Mouse (Mus musculus) granulocyte monocyte progenitor cell, adult 5-6 weeks (primary cell): ENCODE data around the gene Vps35l. TPM values are rescaled to one million over a fixed set of nuclear protein-coding genes. Genes with fewer than 3 reads are reported as not detected.

Experiments used
- ATAC-seq: replicated peaks from 2 replicates; pipeline ENCODE4 v1.8.0; 2016; ENCODE audit warnings: mild to moderate bottlenecking, moderate TSS enrichment, inconsistent platforms; ENCODE audit not compliant: poor library complexity, severe bottlenecking
- total RNA-seq, 2 experiments: library from RNA; stranded (forward) in 1 of 2; stranded (reverse) in 1 of 2; fragments of 200-712, 200-1000 nt in 1 of 2; fragments of >200 nt in 1 of 2; fragmentation: Nextera tagmentation in 1 of 2; gene quantifications; 2 replicates each; pipeline ENCODE4 v1.2.3; 2014 to 2017

Gene Vps35l
- total RNA-seq, 2 experiments from 2014 or later = 57.0 to 76.4 TPM

GRCm38 (mm10) chr7:118731781-118732180 lies 8.2 kb upstream of the Vps35l start:
- ATAC-seq = no peak

- ATAC-seq = no peak
These were observed 6.8 kb upstream of the Vps35l start for GRCm38 (mm10) chr7:118733225-118733624.

GRCm38 (mm10) chr7:118738730-118739129 lies 1.3 kb upstream of the Vps35l start:
- no peak for ATAC-seq

GRCm38 (mm10) chr7:118740532-118741338 lies 709 bp downstream of the Vps35l start:
- peak; percentile 92 for ATAC-seq

- ATAC-seq = peak; percentile 46
These were observed 2.3 kb downstream of the Vps35l start for GRCm38 (mm10) chr7:118742278-118742677.

- ATAC-seq = no peak
These were observed 4.7 kb downstream of the Vps35l start for GRCm38 (mm10) chr7:118744766-118745165.

GRCm38 (mm10) chr7:118747891-118748672 lies 8.1 kb downstream of the Vps35l start:
- no peak for ATAC-seq

GRCm38 (mm10) chr7:118749706-118750105 lies 9.7 kb downstream of the Vps35l start:
- no peak for ATAC-seq

- ATAC-seq = no peak
These were observed 11.6 kb downstream of the Vps35l start for GRCm38 (mm10) chr7:118751625-118752024.

GRCm38 (mm10) chr7:118755756-118756155 lies 15.7 kb downstream of the Vps35l start:
- ATAC-seq = no peak

GRCm38 (mm10) chr7:118756490-118757265 lies 16.7 kb downstream of the Vps35l start:
- ATAC-seq = no peak

- ATAC-seq = no peak
These were observed 18.3 kb downstream of the Vps35l start for GRCm38 (mm10) chr7:118758369-118758768.

- ATAC-seq = no peak
These were observed 19.3 kb downstream of the Vps35l start for GRCm38 (mm10) chr7:118759372-118759771.

GRCm38 (mm10) chr7:118763939-118764338 lies 23.9 kb downstream of the Vps35l start:
- no peak for ATAC-seq

- ATAC-seq = no peak
These were observed 24.7 kb downstream of the Vps35l start for GRCm38 (mm10) chr7:118764725-118765124.

GRCm38 (mm10) chr7:118765604-118766003 lies 25.6 kb downstream of the Vps35l start:
- ATAC-seq = peak; percentile 12; the same call in 1 of the 2 replicates

- peak; percentile 92 for ATAC-seq
These were observed 26.2 kb downstream of the Vps35l start for GRCm38 (mm10) chr7:118766119-118766833.

- no peak for ATAC-seq
These were observed 26.8 kb downstream of the Vps35l start for GRCm38 (mm10) chr7:118766834-118767224.

- no peak for ATAC-seq
These were observed 29.2 kb downstream of the Vps35l start for GRCm38 (mm10) chr7:118769208-118769607.

GRCm38 (mm10) chr7:118769655-118770054 lies 29.6 kb downstream of the Vps35l start:
- no peak for ATAC-seq
